Mouse (Mus musculus) forebrain, embryonic 11.5 days (tissue): ENCODE data around the gene Mien1. TPM values are rescaled to one million over a fixed set of nuclear protein-coding genes. Genes with fewer than 3 reads are reported as not detected.

Experiments used
- ATAC-seq: fragments of 200-750 bp; cut with Nextera tagmentation; replicated peaks from 2 replicates; pipeline ENCODE4 v1.8.0; 2017; ENCODE audit warnings: moderate TSS enrichment; ENCODE audit not compliant: low FRiP score
- DNase-seq: peaks from one replicate; pipeline ENCODE4 v3.0.0-alpha.2; 2017; ENCODE audit warnings: low spot score
- H3K27ac ChIP-seq: fragments of 300-500 bp; sonication (generic); 2 replicates; pipeline ENCODE4 v1.5.1; 2014; ENCODE audit warnings: low read depth, low read length
- H3K27me3 ChIP-seq: fragments of 300-500 bp; sonication (generic); 2 replicates; pipeline ENCODE4 v1.6.1; 2014; ENCODE audit warnings: mild to moderate bottlenecking, low read length, mixed read lengths; ENCODE audit not compliant: control insufficient read depth, insufficient read depth
- H3K36me3 ChIP-seq: fragments of 300-500 bp; sonication (generic); 2 replicates; pipeline ENCODE4 v1.6.1; 2014; ENCODE audit warnings: mild to moderate bottlenecking, low read length, moderate library complexity, mixed read lengths; ENCODE audit not compliant: control insufficient read depth, insufficient read depth
- H3K4me1 ChIP-seq: fragments of 300-500 bp; sonication (generic); replicated peaks from 2 replicates; pipeline ENCODE4 v1.6.1; 2014; ENCODE audit warnings: low read length, mixed read lengths; ENCODE audit not compliant: control insufficient read depth, insufficient read depth
- H3K4me2 ChIP-seq: fragments of 300-500 bp; sonication (generic); 2 replicates; pipeline ENCODE4 v1.6.1; 2014; ENCODE audit warnings: low read depth, mild to moderate bottlenecking, low read length, moderate library complexity, mixed read lengths; ENCODE audit not compliant: severe bottlenecking
- H3K4me3 ChIP-seq: fragments of 300-500 bp; sonication (generic); 2 replicates; pipeline ENCODE4 v1.5.1; 2014; ENCODE audit warnings: low read depth, low read length
- H3K9ac ChIP-seq: fragments of 300-500 bp; sonication (generic); 2 replicates; pipeline ENCODE4 v1.6.1; 2014; ENCODE audit warnings: low read length
- H3K9me3 ChIP-seq: fragments of 300-500 bp; sonication (generic); 2 replicates; pipeline ENCODE4 v1.6.1; 2016; ENCODE audit warnings: low read length, mixed read lengths; ENCODE audit not compliant: control insufficient read depth
- WGBS: fragments of 180-500 bp; shearing (Covaris S2); extraction: QIAGEN DNeasy Blood & Tissue Kit; methylation state at CpG from one replicate; pipeline ENCODE4 v1.1.7; 2014; 5-methylcytosine and 5-hydroxymethylcytosine counted together
- polyA plus RNA-seq: library from polyadenylated mRNA; unstranded; fragments of >200 nt; fragmentation: Nextera tagmentation; extraction: Ambion mirVana; gene quantifications from 2 replicates; pipeline ENCODE4 v1.2.1, GENCODE M21; 2014

The Mien1 gene
- polyA plus RNA-seq, 1 experiment from 2014 or later, result 111 TPM

- peaks cover 13% of the 10 kb centered on the region; the same call in 1 of the 2 replicates for H3K27me3 ChIP-seq
- no peak overlapping the region for H3K4me3 ChIP-seq
- ATAC-seq (0 out of 2 replicates have a peak, but pooled peaks have one; percentile 23), DNase-seq (no peak)
- no peaks in the 10 kb centered on the region for H3K36me3 ChIP-seq
- peaks cover 9% of the 10 kb centered on the region; the same call in 1 of the 2 replicates for H3K4me1 ChIP-seq
- peak overlapping the region; percentile 31; the same call in 1 of the 2 replicates for H3K4me2 ChIP-seq
- H3K27ac ChIP-seq, result no peak overlapping the region
- peak overlapping the region; percentile 33 for H3K9ac ChIP-seq
- WGBS, result 66% methylated on average over 8 of the region's 8 CpGs
- no peaks in the 10 kb centered on the region for H3K9me3 ChIP-seq
Measured at GRCm38 (mm10) chr11:98408872-98409271, 29.9 kb downstream of the Mien1 start.

- H3K27me3 ChIP-seq, result peaks cover 12% of the 10 kb centered on the region; the same call in 1 of the 2 replicates
- H3K9me3 ChIP-seq, result no peaks in the 10 kb centered on the region
- no peak overlapping the region for H3K4me3 ChIP-seq
- H3K9ac ChIP-seq, result no peak overlapping the region
- H3K4me1 ChIP-seq, result peaks cover 7% of the 10 kb centered on the region; the same call in 1 of the 2 replicates
- DNase-seq (no peak), ATAC-seq (no peak)
- H3K4me2 ChIP-seq, result no peak overlapping the region
- H3K36me3 ChIP-seq, result no peaks in the 10 kb centered on the region
- no peak overlapping the region for H3K27ac ChIP-seq
- 77% methylated on average over 6 of the region's 6 CpGs for WGBS
Measured at GRCm38 (mm10) chr11:98406621-98407020, 32.2 kb downstream of the Mien1 start.

- Histone ChIP-seq H3K4me3 (peak overlapping the region; percentile 69), H3K27me3 (no peaks in the 10 kb centered on the region), H3K9me3 (no peaks in the 10 kb centered on the region), H3K4me2 (peak overlapping the region; percentile 69), H3K27ac (peak overlapping the region; percentile 98; the same call in 1 of the 2 replicates), H3K4me1 (0 out of 2 replicates have a peak, but pooled peaks cover 3% of the 10 kb centered on the region), H3K36me3 (no peaks in the 10 kb centered on the region), H3K9ac (peak overlapping the region; percentile 87)
- 59% methylated on average over 3 of the region's 3 CpGs for WGBS
- DNase-seq (no peak), ATAC-seq (0 out of 2 replicates have a peak, but pooled peaks have one; percentile 13)
Measured at GRCm38 (mm10) chr11:98400816-98401215, 38.0 kb downstream of the Mien1 start.

GRCm38 (mm10) chr11:98400161-98400726 lies 38.5 kb downstream of the Mien1 start, which contains the start of gene Pgap3:
TSS of gene Pgap3 (minus strand) at chr11:98400490.
- Histone ChIP-seq H3K27me3 (no peaks in the 10 kb centered on the region), H3K9me3 (no peaks in the 10 kb centered on the region), H3K36me3 (no peaks in the 10 kb centered on the region), H3K4me1 (0 out of 2 replicates have a peak, but pooled peaks cover 3% of the 10 kb centered on the region), H3K27ac (peak within 1 kb of the TSS; percentile 98), H3K9ac (peak within 1 kb of the TSS; percentile 87), H3K4me3 (peak within 1 kb of the TSS; percentile 69), H3K4me2 (peak within 1 kb of the TSS; percentile 69)
- WGBS, result under 1% methylated on average over 40 of the region's 40 CpGs
- ATAC-seq (peak; percentile 91), DNase-seq (peak; percentile 92)

GRCm38 (mm10) chr11:98397946-98398345 lies 40.8 kb downstream of the Mien1 start:
- ATAC-seq, result no peak

GRCm38 (mm10) chr11:98395041-98395440 lies 43.8 kb downstream of the Mien1 start:
- ATAC-seq (no peak), DNase-seq (no peak)
- H3K4me2 ChIP-seq, result no peak overlapping the region
- no peaks in the 10 kb centered on the region for H3K36me3 ChIP-seq
- no peaks in the 10 kb centered on the region for H3K9me3 ChIP-seq
- no peak overlapping the region for H3K4me3 ChIP-seq
- H3K4me1 ChIP-seq, result no peaks in the 10 kb centered on the region
- H3K27me3 ChIP-seq, result no peaks in the 10 kb centered on the region
- H3K9ac ChIP-seq, result no peak overlapping the region
- WGBS, result 67% methylated on average over 4 of the region's 4 CpGs
- no peak overlapping the region for H3K27ac ChIP-seq

More at GRCm38 (mm10) chr11:98397946-98398345, 40.8 kb downstream of the Mien1 start:
- Histone ChIP-seq H3K27me3 (no peaks in the 10 kb centered on the region), H3K4me3 (no peak overlapping the region), H3K4me1 (0 out of 2 replicates have a peak, but pooled peaks cover 3% of the 10 kb centered on the region), H3K9me3 (no peaks in the 10 kb centered on the region), H3K27ac (no peak overlapping the region), H3K36me3 (no peaks in the 10 kb centered on the region), H3K9ac (no peak overlapping the region), H3K4me2 (no peak overlapping the region)
- WGBS, result 90% methylated on average over 7 of the region's 7 CpGs
- DNase-seq, result no peak

GRCm38 (mm10) chr11:98394301-98394700 lies 44.5 kb downstream of the Mien1 start:
- no peak overlapping the region for H3K9ac ChIP-seq
- no peaks in the 10 kb centered on the region for H3K4me1 ChIP-seq
- no peak for ATAC-seq
- no peak overlapping the region for H3K4me2 ChIP-seq
- no peaks in the 10 kb centered on the region for H3K9me3 ChIP-seq
- DNase-seq, result no peak
- 59% methylated on average over 6 of the region's 6 CpGs for WGBS
- H3K36me3 ChIP-seq, result no peaks in the 10 kb centered on the region
- H3K27ac ChIP-seq, result no peak overlapping the region
- no peak overlapping the region for H3K4me3 ChIP-seq
- H3K27me3 ChIP-seq, result no peaks in the 10 kb centered on the region; the same call in 1 of the 2 replicates

- H3K4me3 ChIP-seq, result no peak overlapping the region
- H3K9me3 ChIP-seq, result no peaks in the 10 kb centered on the region
- H3K27ac ChIP-seq, result no peak overlapping the region
- ATAC-seq, result no peak
- peaks cover under 1% of the 10 kb centered on the region; the same call in 1 of the 2 replicates for H3K27me3 ChIP-seq
- no peaks in the 10 kb centered on the region for H3K36me3 ChIP-seq
- no peak overlapping the region for H3K4me2 ChIP-seq
- 79% methylated on average over 6 of the region's 6 CpGs for WGBS
- DNase-seq, result no peak
- 0 out of 2 replicates have a peak, but pooled peaks cover 2% of the 10 kb centered on the region for H3K4me1 ChIP-seq
- H3K9ac ChIP-seq, result no peak overlapping the region
Measured at GRCm38 (mm10) chr11:98393317-98393716, 45.5 kb downstream of the Mien1 start.
